Mouse (Mus musculus): ENCODE data around the gene Gm29094.
"Not testable (repeated sequence)": the region's sequence is repeated elsewhere in the genome, so short reads cannot be mapped to it uniquely, and the experiment has no call there.

Gm29094 gene

DNA sequence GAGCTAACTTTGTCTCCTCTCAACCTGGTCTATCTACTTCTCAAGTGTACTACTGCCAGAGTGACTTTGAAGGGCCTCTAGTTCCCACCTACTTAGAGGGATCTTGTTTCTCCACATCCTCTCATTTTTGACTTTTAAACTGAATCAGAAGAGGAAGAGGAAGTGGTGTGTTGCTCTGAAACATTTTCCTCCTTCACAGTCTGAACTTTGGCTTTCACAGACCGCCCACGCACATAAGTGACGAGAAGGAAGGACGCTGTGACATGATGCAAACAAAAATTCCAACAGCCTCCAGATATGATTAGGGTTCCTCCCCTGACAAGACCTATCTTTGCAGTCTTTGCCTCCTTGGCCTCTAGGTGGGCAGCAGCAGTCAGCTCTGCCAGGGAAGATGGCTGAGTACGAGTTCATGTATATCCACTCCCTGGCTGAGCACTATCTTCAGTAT lies at the start of gene Gm29094, which contains the start of gene Bcl2a1b:
TSS of gene Gm29094 (plus strand) at position 411 of the 448 bp plus-strand sequence.
TSS of gene Bcl2a1b (plus strand) at position 241 of the 448 bp plus-strand sequence.
- not testable (repeated sequence) for DNase-seq

DNA sequence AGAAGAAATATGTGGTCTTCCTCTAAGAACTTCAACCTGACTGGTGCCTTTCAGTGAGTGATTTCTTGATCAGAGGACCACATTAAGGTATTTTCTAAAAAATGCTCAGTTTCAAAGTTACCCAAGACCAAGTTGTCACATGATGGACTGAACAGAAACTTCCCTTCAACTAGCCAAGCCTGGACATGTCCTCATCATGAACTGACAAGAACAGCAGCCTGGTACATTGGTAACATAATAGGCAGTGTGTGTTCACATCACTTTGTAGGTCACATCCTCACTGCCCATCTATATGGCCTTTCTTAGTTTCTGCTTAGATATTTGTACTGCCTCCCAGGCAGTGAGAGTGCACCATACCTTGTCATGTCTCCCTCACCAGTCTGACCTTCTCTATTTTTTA lies 26.6 kb upstream of the Gm29094 start:
- DNase-seq, result not testable (repeated sequence)

DNA sequence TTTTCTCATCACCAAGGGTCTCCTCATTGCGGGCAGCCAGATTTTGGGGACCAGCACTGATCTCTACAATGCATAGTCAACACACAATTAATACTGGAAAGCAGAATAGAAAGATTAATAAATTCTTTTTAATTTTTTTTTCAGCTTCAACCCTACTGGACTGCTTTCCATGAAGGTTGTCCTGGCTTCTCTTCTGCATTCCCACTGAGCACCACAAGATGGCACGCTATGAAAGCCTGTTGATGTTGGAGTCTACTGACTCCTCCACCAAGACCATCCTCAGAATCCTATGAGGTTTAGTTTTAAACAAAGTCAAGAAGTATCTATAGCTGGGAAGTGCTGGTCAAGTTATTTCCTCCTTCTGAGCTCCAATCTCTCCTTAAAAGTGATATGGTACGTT lies 20.3 kb upstream of the Gm29094 start:
- DNase-seq, result peak; percentile 74 to 75

DNA sequence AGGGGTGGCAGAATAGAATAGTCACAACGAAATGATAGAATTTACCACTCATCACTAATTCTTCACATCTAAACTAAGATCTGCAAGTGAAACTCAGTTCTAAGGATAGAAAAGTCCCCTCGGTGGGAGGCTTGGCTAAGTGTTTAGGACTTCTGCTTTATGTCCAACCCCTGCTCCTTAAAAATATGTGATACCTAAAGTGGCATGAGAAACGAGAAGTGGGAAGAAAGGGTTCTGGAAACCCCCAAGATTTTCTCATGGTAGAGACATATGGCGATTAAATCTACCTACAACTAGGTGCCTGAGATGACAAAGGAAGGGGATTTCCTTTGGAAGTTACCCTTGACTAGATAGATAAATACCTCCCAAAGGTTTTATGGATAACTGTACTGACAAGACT lies 19.7 kb upstream of the Gm29094 start:
- DNase-seq, result not testable (repeated sequence)

DNA sequence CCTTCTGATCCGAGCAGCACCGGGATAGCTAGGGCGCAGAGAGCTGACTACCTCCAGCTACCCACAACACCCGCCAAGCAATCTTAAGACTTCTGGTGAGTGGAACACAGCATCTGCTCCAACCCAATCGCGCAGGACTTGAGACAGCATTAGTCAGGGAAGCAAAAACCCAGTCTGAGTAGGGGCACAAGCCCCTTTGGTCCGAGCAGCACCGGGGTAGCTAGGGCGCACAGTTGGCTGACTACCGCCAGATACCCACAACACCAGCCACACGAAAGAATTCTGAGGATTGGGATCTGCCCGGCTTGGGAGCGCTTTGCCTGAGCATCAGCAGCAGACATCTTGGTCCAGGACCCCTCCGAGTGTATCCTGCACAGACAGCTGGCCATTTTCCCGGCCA lies 12.2 kb upstream of the Gm29094 start:
- DNase-seq, result not testable (repeated sequence)

DNA sequence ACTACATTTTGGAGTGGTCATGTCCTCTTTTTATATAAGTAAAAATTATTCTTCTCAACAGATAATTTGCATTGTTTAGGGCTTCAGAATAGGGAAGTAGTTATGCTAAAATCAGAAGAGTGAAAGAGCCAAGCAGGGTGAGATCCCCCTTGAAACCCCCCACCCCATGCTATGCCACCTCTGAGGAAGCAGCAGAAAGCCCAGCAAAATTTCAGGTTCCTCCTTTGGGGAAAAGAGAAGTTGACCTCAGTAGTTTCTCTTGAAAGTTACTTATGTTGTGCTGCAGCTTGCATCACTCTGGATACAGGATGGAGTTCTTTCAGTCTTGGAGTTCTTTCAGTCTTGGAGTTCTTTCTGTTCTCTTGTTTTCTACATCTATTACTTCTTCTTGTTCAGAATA lies 3.7 kb upstream of the Gm29094 start:
- DNase-seq, result not testable (repeated sequence)

DNA sequence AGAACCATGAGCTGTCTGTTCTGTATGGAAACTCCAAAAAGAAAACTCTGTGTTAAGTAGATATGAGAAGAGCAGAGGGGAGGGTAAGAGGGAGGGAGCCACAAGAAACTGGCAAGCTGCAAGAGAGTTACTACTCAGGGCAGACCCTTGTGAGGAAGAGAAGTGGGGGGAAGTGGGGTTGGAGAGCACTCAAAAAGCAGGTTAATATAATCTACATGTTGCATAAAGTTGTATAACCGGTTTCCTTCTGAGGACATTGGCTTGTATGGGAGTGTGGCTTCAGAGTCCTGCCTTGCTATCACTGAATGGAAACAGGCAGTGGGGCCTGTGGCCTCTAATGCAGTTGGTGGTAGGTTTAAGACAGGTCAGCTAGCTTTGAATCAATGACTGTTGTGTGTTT lies 1.7 kb upstream of the Gm29094 start:
- DNase-seq, result not testable (repeated sequence)

DNA sequence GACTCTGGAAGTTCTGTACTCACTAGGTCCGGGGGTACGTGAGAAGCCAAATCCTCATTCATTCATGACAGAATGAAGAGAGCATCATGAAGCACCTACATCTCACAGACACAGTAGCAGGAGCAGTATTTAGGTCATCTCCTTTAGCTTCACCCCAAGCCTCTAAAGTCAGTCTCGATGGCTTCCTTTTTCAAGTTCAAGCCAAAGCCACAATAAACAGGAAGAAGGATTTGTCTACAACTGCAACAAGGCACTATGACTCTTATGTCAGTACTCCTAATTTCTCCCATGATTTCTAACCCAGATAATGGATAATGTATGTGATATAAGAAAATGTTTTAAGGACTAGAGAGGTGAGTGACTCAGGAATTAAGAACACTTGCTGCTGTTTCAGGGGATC lies 830 bp upstream of the Gm29094 start:
- not testable (repeated sequence) for DNase-seq

DNA sequence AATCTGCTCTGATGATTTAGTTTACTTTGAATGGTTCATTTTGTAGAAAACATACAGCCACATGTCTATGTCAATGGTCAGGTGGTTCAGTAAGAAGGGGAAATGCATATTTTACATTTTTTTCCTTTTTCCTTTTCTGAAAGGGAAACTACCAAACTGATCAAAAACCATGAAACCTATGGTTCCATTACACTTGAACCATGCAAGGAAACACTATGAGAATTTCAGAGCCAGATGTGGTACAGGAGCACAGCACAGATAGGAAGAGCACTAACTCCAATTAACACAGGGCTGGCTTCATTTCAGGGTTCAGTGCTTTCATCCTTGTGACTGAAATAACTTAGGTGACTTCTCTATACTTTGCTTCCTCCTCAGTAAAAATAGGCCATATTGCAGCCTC lies 3.1 kb downstream of the Gm29094 start:
- DNase-seq, result not testable (repeated sequence)

DNA sequence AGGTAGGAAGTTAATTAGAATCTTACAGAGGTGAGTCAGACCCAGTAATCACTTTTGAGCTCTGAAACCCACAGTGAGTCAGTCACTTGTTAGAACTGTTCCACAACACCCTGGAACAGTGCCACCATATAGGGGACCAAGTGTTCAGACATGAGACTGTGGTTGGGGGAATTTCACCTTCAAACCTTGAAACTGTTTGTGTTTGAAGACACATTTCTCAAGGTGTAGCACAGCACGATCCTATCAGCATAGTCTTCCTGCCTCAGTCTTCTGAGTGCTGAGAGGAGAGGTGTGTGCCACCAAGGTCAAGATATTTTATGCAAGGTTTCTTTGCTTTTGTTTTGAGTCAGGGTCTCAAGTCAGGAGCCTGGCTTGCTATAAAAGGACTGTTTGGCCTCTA lies 9.8 kb downstream of the Gm29094 start:
- DNase-seq, result not testable (repeated sequence)

DNA sequence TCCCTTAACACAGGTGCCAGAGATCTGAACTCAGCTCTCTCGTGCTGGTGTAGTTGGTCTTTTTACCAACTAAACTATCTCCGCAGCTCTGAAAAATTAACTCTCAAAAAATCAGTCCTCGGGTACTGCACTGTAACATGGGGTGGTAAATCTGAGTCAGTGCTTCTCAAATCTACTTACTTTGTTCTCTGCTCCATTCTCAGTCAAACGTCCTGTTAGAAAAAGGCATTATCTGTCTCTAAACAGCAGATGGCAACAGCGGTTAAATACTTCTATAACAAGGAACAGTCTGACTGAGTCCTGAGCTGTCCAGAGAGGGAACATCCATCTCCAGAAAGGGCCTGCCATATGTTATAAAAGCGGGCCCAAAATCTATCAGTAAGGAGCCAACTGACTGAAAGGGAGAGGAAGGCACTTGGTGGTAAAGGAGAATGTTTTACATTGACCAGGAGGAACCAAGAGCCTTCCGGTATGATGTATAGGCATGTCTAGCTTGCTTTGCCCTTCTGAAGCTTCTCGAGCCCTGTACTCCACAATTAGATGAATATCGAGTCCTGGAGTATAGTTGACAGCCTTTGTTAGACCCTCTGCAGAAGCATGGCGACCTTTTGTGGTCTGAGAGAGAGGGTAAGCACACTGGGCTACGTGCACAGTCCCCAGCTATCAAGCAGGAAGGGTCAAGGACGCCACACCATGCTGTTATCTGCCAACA lies 11.3 kb downstream of the Gm29094 start, which contains the start of gene Mthfs:
TSS of gene Mthfs (plus strand) at position 324 of the 712 bp plus-strand sequence.
- peak in 1 of 2 experiments; percentile 36 for DNase-seq

DNA sequence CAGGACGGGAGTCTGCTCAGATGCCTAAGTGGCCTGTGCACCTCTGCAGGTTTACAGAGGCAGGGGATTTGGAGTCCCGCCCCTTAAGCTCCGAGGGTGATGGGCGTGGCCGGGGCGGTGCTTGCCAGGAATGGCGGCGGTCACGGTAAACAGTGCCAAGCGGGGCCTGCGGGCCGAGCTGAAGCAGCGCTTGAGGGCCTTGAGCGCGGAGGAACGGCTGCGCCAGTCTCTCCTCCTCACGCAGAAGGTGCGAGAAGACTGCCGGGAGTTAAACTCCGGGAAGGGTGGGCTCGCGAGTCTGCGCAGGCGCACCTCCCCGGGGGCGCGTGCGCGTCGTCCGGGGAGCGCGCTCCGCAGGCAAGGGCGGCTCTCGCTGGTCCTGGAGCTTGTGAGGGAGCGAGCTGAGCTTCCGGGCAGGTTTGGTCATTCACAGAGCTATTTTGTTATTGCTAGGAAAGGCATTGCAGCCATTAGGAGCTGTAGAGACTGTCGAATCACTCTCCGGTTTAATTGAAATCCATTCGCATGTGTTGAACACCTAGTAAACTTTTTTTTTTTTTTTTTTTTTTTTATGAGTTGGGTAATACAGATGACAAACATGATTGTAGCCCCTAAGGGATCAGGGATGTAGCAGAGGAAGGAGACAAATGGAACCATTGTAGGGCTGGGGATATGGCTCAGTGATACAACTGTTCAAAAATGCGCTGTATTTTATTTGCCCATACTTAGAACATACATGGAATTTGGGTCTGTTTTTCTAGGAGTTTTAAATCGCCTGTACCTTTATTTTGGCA lies 12.1 kb downstream of the Gm29094 start:
- peak; percentile 91 to 92 for DNase-seq

DNA sequence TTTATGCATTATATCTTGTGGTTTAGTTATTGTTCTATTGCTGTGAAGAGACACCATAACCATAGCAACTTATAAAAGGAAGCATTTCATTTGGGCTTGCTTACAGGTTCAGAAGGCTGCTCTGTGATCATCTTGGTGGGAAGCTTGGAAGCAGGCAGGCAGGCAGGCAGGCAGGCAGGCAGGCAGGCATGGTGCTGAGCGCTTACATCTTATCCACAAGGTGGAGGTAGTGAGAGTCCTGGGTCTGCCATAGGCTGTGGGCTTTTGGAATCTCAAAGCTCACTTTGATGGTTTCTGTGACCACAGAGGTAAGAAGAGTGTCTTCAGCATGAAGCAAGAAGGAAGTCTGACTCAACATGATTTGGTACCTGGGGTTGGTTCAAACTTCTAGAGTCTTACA lies 13.2 kb downstream of the Gm29094 start:
- DNase-seq, result peak; percentile 45 to 52

DNA sequence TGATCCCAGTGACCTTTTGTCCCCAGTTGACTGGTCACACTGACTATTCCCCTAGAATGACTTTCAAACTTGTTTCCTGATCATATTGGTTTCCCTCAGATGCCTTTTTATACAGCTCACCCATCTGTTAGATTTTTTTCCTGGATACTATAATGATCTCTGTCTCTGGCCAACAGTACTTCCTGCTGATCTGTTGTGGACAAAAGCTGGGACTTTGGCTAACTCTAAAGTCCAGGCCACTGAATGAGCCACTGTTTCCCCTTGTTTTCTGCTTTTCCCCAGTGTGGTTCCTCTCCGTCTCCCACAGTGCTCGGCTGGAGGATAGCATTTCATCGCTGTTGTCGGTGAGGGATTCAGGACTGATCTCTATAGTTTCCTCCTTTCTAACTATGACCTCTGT lies 19.0 kb downstream of the Gm29094 start:
- DNase-seq, result not testable (repeated sequence)

DNA sequence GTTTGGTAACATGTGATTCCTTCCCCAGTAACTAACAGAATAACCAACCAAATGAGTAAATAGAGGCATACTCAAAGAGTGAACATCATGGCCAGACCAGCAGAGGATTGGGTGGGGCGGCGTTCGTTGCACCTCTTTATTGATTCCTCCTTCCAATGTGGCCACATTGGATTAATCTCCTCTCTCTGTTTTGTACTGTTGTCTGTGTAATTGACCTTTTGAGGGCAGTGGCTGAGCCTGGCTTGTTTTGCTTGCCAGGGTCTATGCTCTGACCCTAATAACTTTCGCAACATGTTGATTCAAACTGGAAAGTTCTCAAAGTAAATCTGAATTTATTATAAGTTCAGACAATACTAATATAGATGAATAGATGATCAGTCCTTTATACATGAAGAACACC lies 20.5 kb downstream of the Gm29094 start:
- DNase-seq, result not testable (repeated sequence)

DNA sequence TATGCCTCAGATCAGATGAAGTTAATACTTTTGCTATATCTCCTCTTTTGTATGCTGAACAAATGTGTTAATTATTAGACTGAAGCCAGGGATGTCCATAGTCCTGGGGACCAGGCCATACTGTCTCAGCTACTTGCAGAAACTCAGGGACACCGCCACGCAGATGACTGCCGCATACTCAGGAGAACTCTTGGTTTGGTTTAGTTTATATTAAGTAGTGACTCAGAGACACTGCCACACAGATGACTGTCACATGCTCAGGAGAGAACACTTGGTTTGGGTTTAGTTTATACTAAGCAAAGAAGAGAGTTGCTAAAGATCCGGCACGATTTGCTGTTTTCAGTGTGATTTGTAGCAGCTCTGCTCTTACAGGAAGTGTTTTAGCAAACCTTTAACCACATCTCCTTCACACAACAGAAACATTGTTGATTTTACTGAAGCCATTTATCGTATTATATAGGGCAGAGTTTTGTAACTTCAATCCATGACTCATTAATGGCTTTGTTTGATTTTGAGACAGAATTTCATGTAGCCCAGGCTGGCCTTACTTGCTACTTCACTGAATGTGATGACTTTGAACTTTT lies 21.6 kb downstream of the Gm29094 start:
- DNase-seq, result not testable (repeated sequence)

DNA sequence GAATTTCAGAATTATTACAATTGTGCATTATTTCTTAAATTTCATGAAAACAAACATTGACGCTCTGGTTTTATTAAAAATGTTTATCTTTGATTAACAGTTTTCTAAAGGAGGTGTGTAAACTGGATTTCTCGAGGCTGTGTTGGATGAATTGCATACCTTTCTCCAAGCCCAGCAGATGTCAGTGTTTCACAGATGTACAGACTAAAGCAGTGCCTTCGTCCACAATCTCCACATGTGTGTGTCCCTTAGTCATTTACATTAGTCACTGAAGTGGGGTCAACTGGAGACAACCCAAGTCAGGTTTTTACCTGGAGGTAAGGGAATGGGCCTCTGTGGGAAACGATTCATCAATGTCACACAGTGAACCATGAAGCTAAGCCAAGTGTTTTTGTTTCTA lies 26.9 kb downstream of the Gm29094 start:
- peak in 1 of 2 experiments; percentile 20 for DNase-seq

DNA sequence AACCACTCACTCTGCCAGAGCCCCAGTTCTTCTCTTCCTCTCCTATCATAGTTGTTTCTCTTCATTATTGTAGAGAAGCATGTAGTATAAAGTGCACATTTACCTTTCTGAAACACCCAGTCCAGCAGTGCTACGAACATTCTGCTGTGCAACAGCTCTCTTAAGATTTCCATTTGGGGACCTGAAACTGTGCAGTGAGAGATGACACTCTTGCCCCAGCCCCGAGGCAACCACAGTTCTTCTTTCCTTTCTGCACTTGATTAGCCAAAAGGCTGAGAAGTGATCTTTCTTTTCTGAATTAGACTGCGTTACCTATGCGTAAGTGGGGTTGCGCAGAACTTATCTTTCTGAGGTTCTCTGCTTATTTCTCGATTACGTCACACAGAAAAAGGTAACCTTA lies 28.9 kb downstream of the Gm29094 start:
- no peak for DNase-seq

DNA sequence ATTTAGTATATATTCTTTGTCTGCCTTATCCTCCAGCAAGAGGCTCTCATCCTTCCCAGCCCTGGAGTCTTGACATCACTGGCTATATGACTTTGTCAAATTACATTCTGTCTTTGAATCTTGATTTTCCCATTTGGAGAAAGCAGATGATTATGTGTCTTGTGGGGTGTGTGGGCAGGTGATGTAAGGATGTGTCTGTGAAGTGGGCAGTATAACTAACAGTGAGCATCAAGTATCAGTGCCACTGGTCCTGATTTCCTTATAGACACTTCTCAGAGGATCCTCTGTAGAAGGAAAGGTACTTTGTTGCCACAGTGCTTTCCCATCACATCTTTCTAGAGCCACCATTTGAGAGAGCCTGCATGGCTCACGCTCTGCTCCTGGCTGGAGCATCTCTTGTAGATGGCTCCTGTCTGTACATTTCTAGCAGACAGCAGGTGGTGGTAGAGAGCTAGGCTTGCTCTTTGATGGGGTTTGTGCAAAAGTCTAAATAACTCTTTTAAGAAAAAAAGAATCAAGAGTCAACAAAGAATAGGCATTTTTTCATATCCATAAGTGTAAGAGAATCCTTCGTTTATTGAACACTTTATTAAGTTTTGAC lies 31.8 kb downstream of the Gm29094 start:
- peak; percentile 49 to 50 for DNase-seq

DNA sequence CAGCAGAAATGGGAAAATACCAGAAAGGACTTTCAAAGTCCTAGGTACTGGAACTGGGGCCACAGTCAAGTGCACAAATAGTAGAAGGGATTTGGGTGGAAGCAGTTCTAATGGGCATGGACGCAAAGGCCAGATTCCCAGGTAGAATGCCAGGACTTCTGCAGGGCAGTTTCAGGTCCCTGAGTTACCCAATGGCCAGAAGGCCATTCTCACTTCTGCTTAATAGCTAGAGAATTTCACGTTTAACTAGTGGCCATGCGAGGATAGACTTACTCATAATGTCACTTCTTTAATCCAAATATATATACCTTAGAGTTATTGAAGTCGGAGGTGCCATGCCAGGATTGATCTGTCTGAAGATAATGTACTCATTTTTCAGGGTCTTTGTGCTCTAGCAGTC lies 38.0 kb downstream of the Gm29094 start:
- not testable (repeated sequence) for DNase-seq

DNA sequence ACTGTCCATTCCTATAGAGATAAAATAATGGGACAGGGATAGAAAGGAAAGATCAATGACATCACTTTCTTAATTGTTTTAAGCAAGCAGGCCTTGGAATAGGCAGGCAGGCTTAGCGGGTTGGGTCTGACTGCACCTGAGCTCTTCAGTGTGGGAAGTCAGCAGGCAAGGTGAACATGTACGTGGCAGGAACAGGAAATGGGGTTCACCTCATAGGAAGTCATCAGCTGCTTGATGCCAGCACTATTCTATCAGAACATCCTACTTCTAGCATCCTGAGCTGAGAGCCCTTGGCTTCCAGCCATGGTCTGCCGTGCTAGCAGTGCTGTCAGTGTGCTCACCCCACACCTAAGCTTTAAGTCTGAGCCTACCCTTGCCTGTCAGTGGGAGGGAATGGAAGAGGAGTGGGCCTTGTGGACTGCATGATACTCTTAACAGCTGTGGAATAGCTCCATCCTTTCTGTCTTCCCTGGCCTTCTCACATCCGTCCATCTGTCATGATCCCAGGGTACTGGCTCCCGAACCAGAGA lies 39.9 kb downstream of the Gm29094 start:
- DNase-seq, result peak; percentile 39 to 53

DNA sequence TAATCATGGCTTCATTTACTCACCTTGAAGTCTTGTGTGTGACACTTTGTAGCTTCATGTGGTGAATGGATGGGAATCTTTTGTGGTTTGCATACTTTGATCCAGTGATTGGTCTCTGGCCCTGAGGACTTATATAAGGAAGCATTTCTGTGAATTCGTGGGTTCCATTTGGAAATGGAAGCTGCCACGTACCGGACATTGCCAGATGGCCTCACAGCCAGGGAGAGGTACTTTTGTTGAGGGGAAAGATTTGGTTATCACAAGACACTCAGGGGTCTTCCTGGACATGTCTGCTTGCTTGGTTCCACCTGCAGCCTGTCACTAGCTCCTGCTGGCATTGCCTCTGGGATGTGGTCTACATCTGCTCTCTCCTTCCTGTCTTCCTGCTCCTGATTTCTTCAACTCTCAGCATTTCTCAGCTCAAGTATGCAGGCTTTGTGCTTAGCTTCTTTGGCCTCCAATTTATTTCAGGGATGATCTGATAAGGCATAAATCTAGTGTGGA lies 41.4 kb downstream of the Gm29094 start:
- DNase-seq, result peak; percentile 64 to 65

All from cerebellum, adult 18-20 months (tissue).